ENCODE assay signal across 8 mouse cellular contexts in genomic region chr17:21909456-21910052, GRCm38 (mm10). TPM values are rescaled to one million over a fixed set of nuclear protein-coding genes. Genes with fewer than 3 reads are reported as not detected.
DNase-seq lines count a peak whose midpoint lies in the region; ATAC-seq lines count a peak whose summit lies in the region.
"Not testable (repeated sequence)": the region's sequence is repeated elsewhere in the genome, so short reads cannot be mapped to it uniquely, and the experiment has no call there.

Gene Zfp995, minus strand, starts transcription at chr17:21909926.

- DNase-seq in WW6 (ENCODE audit: low read depth, low spot score): peak; percentile 38
- peak; percentile 23 to 59 for DNase-seq in cerebellum, postnatal 4 days (ENCODE audit: low spot score in 2 of 2)
- DNase-seq in gastrocnemius, adult 18-20 months (ENCODE audit: low spot score): peak; percentile 57
- DNase-seq in left cerebral cortex, adult 18-20 months (ENCODE audit: low spot score in 2 of 2): peak; percentile 52 to 63
- DNase-seq in lung, postnatal 4 days: peak; percentile 74 to 76
- peak; percentile 89 for DNase-seq in retina, postnatal 1 day
- peak; percentile 29 for DNase-seq in urinary bladder, adult 2 months (ENCODE audit: low spot score)

- peak within 1 kb of the TSS; percentile 82 for H3K9ac ChIP-seq in hindbrain, embryonic 16.5 days (ENCODE audit: low read depth, low read length)

- H3K36me3 ChIP-seq in hindbrain, embryonic 16.5 days (ENCODE audit: control insufficient read depth, insufficient read depth, low read length): not testable (repeated sequence)

- peak within 1 kb of the TSS; percentile 71 for H3K4me3 ChIP-seq in hindbrain, embryonic 16.5 days (ENCODE audit: low read length)

- peak within 1 kb of the TSS; percentile 93 for H3K4me2 ChIP-seq in hindbrain, embryonic 16.5 days (ENCODE audit: low read length)

- WGBS in hindbrain, embryonic 16.5 days: under 1% methylated on average over 24 of the region's 24 CpGs

- H3K27me3 ChIP-seq in hindbrain, embryonic 16.5 days (replicated peaks; ENCODE audit: control insufficient read depth, insufficient read depth, low read length): not testable (repeated sequence)

- not testable (repeated sequence) for H3K4me1 ChIP-seq in hindbrain, embryonic 16.5 days (ENCODE audit: control insufficient read depth, insufficient read depth, low read depth, low read length)

- H3K27ac ChIP-seq in hindbrain, embryonic 16.5 days (ENCODE audit: low read depth, low read length): peak within 1 kb of the TSS; percentile 63

- not testable (repeated sequence) for H3K9me3 ChIP-seq in hindbrain, embryonic 16.5 days (ENCODE audit: control insufficient read depth, low read length)

- peak; percentile 99 for ATAC-seq in hindbrain, embryonic 16.5 days

RNA-seq across cellular contexts. Expression of gene Zfp995, which starts in this region (rescaled TPM):
- 1 to 10 TPM in 1 of 2 experiments, under 1 TPM in 1; 0.64 to 1.0 TPM for total RNA-seq in gastrocnemius, adult 18-20 months (2021)
- 9.0 and 9.4 TPM in 2 replicates for polyA plus RNA-seq in hindbrain, embryonic 16.5 days (2015; fragmentation: Nextera tagmentation; extraction: Ambion mirVana)
- 1 to 10 TPM; 4.1 to 5.5 TPM for total RNA-seq in left cerebral cortex, adult 18-20 months (2021)
- polyA plus RNA-seq in urinary bladder, adult 2 months (2012; rRNA removed): 5.4 and 5.5 TPM in 2 replicates

Comparison
In these comparisons a context has a peak if more than half of its experiments do, and no peak if none do; other contexts are left out.
1. Peak in every context shown above with its lines: DNase-seq, ATAC-seq, H3K4me3 ChIP-seq and H3K27ac ChIP-seq.
2. DNase-seq: peak in every context shown above with its lines; median percentile 89 in retina, postnatal 1 day; 75 in lung, postnatal 4 days; 58 in left cerebral cortex, adult 18-20 months; 57 in gastrocnemius, adult 18-20 months; 41 in cerebellum, postnatal 4 days; 38 in WW6; 29 in urinary bladder, adult 2 months.